Mouse (Mus musculus) lung, postnatal 25 days (tissue): ENCODE measurements around the gene Cnn2.
A peak's percentile ranks its signal among the peaks of the same experiment; 100 is the strongest.
"Not testable (repeated sequence)": the region's sequence is repeated elsewhere in the genome, so short reads cannot be mapped to it uniquely, and the experiment has no call there.

Source experiments
- DNase-seq: peaks from one replicate; pipeline ENCODE4 v3.0.0; 2022; ENCODE audit warnings: low spot score

Gene Cnn2

GRCm38 (mm10) chr10:79988506-79989271 is at the start of gene Cnn2:
Gene Cnn2, plus strand, starts transcription at chr10:79988584.
- DNase-seq, result peak; percentile 85

GRCm38 (mm10) chr10:79940749-79941148 is 47.6 kb upstream of the Cnn2 start:
- peak; percentile 70 for DNase-seq

GRCm38 (mm10) chr10:79942988-79943387 is 45.4 kb upstream of the Cnn2 start:
- no peak for DNase-seq

GRCm38 (mm10) chr10:79943471-79943901 is 44.9 kb upstream of the Cnn2 start:
- no peak for DNase-seq

GRCm38 (mm10) chr10:79945507-79946234 is 42.7 kb upstream of the Cnn2 start:
- DNase-seq, result peak; percentile 47

- no peak for DNase-seq
These were observed 41.5 kb upstream of the Cnn2 start for GRCm38 (mm10) chr10:79946752-79947322.

GRCm38 (mm10) chr10:79947502-79947901 is 40.9 kb upstream of the Cnn2 start:
- DNase-seq, result no peak

- no peak for DNase-seq
These were observed 38.5 kb upstream of the Cnn2 start for GRCm38 (mm10) chr10:79949873-79950272.

- no peak for DNase-seq
These were observed 37.7 kb upstream of the Cnn2 start for GRCm38 (mm10) chr10:79950661-79951060.

- peak; percentile 43 for DNase-seq
These were observed 34.4 kb upstream of the Cnn2 start for GRCm38 (mm10) chr10:79953946-79954345.

GRCm38 (mm10) chr10:79955691-79956090 is 32.7 kb upstream of the Cnn2 start:
- no peak for DNase-seq

GRCm38 (mm10) chr10:79956643-79957154 is 31.7 kb upstream of the Cnn2 start:
- DNase-seq, result no peak

GRCm38 (mm10) chr10:79958140-79958816 is 30.1 kb upstream of the Cnn2 start:
- DNase-seq, result peak; percentile 88

GRCm38 (mm10) chr10:79959412-79959811 is 29.0 kb upstream of the Cnn2 start:
- not testable (repeated sequence) for DNase-seq

- DNase-seq, result peak; percentile 100
These were observed 28.4 kb upstream of the Cnn2 start, which contains the start of gene Wdr18 for GRCm38 (mm10) chr10:79959847-79960601. Gene Wdr18, plus strand, starts transcription at chr10:79960152.

- no peak for DNase-seq
These were observed 27.6 kb upstream of the Cnn2 start for GRCm38 (mm10) chr10:79960671-79961294.

- DNase-seq, result no peak
These were observed 23.7 kb upstream of the Cnn2 start for GRCm38 (mm10) chr10:79964727-79965126.

- no peak for DNase-seq
These were observed 23.1 kb upstream of the Cnn2 start for GRCm38 (mm10) chr10:79965325-79965724.

- no peak for DNase-seq
These were observed 21.4 kb upstream of the Cnn2 start for GRCm38 (mm10) chr10:79966886-79967400.

- no peak for DNase-seq
These were observed 20.2 kb upstream of the Cnn2 start for GRCm38 (mm10) chr10:79968181-79968580.
